Mouse (Mus musculus) lung, embryonic 14.5 days (tissue): ENCODE measurements at regions not wholly inside any gene's neighbourhood (a gene's known extent, or its start where the extent isn't known, plus 50 kb on each side); places are given as distances from the start of the nearest gene placed in this dataset.
A peak's percentile ranks its signal among the peaks of the same experiment; 100 is the strongest.

Experiments
- ATAC-seq: fragments of 200-750 bp; cut with Nextera tagmentation; 2 replicates; pipeline ENCODE4 v1.8.0; 2017; ENCODE audit warnings: mild to moderate bottlenecking, moderate TSS enrichment, moderate library complexity; ENCODE audit not compliant: insufficient read depth
- DNase-seq: peaks from one replicate; pipeline ENCODE4 v3.0.0-alpha.2; 2015
- H3K27ac ChIP-seq: fragments of 300-500 bp; sonication (generic); 2 replicates; pipeline ENCODE4 v1.5.1; 2014; ENCODE audit warnings: low read depth, mild to moderate bottlenecking, moderate library complexity
- H3K27me3 ChIP-seq: fragments of 300-500 bp; sonication (generic); 2 replicates; pipeline ENCODE4 v1.6.1; 2014; ENCODE audit warnings: low read length, control low read depth; ENCODE audit not compliant: insufficient read depth
- H3K36me3 ChIP-seq: fragments of 300-500 bp; sonication (generic); 2 replicates; pipeline ENCODE4 v1.6.1; 2014; ENCODE audit warnings: control low read depth; ENCODE audit not compliant: insufficient read depth
- H3K4me1 ChIP-seq: fragments of 300-500 bp; sonication (generic); 2 replicates; pipeline ENCODE4 v1.6.1; 2014; ENCODE audit warnings: antibody characterized with exemption, control low read depth; ENCODE audit not compliant: insufficient read depth
- H3K4me2 ChIP-seq: fragments of 300-500 bp; sonication (generic); 2 replicates; pipeline ENCODE4 v1.6.1; 2014; ENCODE audit warnings: mild to moderate bottlenecking
- H3K4me3 ChIP-seq: fragments of 300-500 bp; sonication (generic); 2 replicates; pipeline ENCODE4 v1.5.1; 2014; ENCODE audit warnings: low read depth, low read length
- H3K9ac ChIP-seq: fragments of 300-500 bp; sonication (generic); 2 replicates; pipeline ENCODE4 v1.6.1; 2014
- H3K9me3 ChIP-seq: fragments of 300-500 bp; sonication (generic); 2 replicates; pipeline ENCODE4 v1.6.1; 2016; ENCODE audit warnings: low read depth, low read length, control low read depth
- CTCF ChIP-seq: IDR thresholded peaks from 2 replicates; pipeline ENCODE4 v1.5.1; 2016; ENCODE audit warnings: antibody characterized with exemption, low read depth
- WGBS: fragments of 180-500 bp; shearing (Covaris S2); extraction: QIAGEN DNeasy Blood & Tissue Kit; methylation state at CpG from one replicate; pipeline ENCODE4 v1.1.7; 2014; 5-methylcytosine and 5-hydroxymethylcytosine counted together

GRCm38 (mm10) chr11:64884518-64884917 is 94.3 kb upstream of the Elac2 start:
- 40% methylated on average over 2 of the region's 2 CpGs for WGBS
- DNase-seq: no peak
- Histone ChIP-seq H3K4me1 (no peaks in the 10 kb centered on the region), H3K36me3 (no peaks in the 10 kb centered on the region), H3K9ac (no peak overlapping the region), H3K9me3 (no peaks in the 10 kb centered on the region), H3K4me2 (no peak overlapping the region), H3K27ac (no peak overlapping the region), H3K27me3 (no peaks in the 10 kb centered on the region), H3K4me3 (no peak overlapping the region)
- TF ChIP-seq CTCF: no peak
- no peak for ATAC-seq

GRCm38 (mm10) chr11:64889335-64890020 is 89.4 kb upstream of the Elac2 start:
- H3K4me3 ChIP-seq: no peak overlapping the region
- H3K27me3 ChIP-seq: no peaks in the 10 kb centered on the region
- no peak overlapping the region for H3K27ac ChIP-seq
- no peaks in the 10 kb centered on the region for H3K4me1 ChIP-seq
- WGBS: 25% methylated on average over 11 of the region's 11 CpGs
- ATAC-seq (no peak), DNase-seq (peak; percentile 7)
- no peaks in the 10 kb centered on the region for H3K9me3 ChIP-seq
- no peak for TF ChIP-seq CTCF
- H3K4me2 ChIP-seq: no peak overlapping the region
- H3K9ac ChIP-seq: no peak overlapping the region
- H3K36me3 ChIP-seq: no peaks in the 10 kb centered on the region

- Histone ChIP-seq H3K27me3 (no peaks in the 10 kb centered on the region), H3K9ac (no peak overlapping the region), H3K9me3 (no peaks in the 10 kb centered on the region), H3K4me1 (no peaks in the 10 kb centered on the region), H3K4me3 (no peak overlapping the region), H3K4me2 (no peak overlapping the region), H3K27ac (no peak overlapping the region), H3K36me3 (no peaks in the 10 kb centered on the region)
- peak; percentile 66 for DNase-seq
- ATAC-seq: no peak
- 36% methylated on average over 3 of the region's 3 CpGs for WGBS
- TF ChIP-seq CTCF: peak; percentile 67
Measured at GRCm38 (mm10) chr11:64890776-64891175, 88.1 kb upstream of the Elac2 start.

GRCm38 (mm10) chr11:64895804-64896466 is 82.9 kb upstream of the Elac2 start:
- Histone ChIP-seq H3K27me3 (no peaks in the 10 kb centered on the region), H3K4me1 (no peaks in the 10 kb centered on the region), H3K27ac (no peak overlapping the region), H3K4me2 (no peak overlapping the region), H3K9me3 (no peaks in the 10 kb centered on the region), H3K9ac (no peak overlapping the region), H3K36me3 (no peaks in the 10 kb centered on the region), H3K4me3 (no peak overlapping the region)
- TF ChIP-seq CTCF: no peak
- no peak for ATAC-seq
- DNase-seq: no peak
- 73% methylated on average over 14 of the region's 14 CpGs for WGBS

GRCm38 (mm10) chr11:64898758-64899586 is 79.9 kb upstream of the Elac2 start:
- Histone ChIP-seq H3K9me3 (no peaks in the 10 kb centered on the region), H3K36me3 (no peaks in the 10 kb centered on the region), H3K27me3 (no peaks in the 10 kb centered on the region), H3K9ac (no peak overlapping the region), H3K4me2 (no peak overlapping the region), H3K27ac (no peak overlapping the region), H3K4me1 (no peaks in the 10 kb centered on the region), H3K4me3 (no peak overlapping the region)
- WGBS: 14% methylated on average over 17 of the region's 17 CpGs
- peak; percentile 17; the same call in 1 of the 2 replicates for ATAC-seq
- DNase-seq: peak; percentile 90
- peak; percentile 96 for TF ChIP-seq CTCF

GRCm38 (mm10) chr11:64899587-64900278 is 79.1 kb upstream of the Elac2 start:
- H3K4me3 ChIP-seq: no peak overlapping the region
- no peaks in the 10 kb centered on the region for H3K4me1 ChIP-seq
- no peak overlapping the region for H3K9ac ChIP-seq
- H3K4me2 ChIP-seq: no peak overlapping the region
- 33% methylated on average over 15 of the region's 15 CpGs for WGBS
- no peaks in the 10 kb centered on the region for H3K27me3 ChIP-seq
- no peaks in the 10 kb centered on the region for H3K36me3 ChIP-seq
- H3K9me3 ChIP-seq: no peaks in the 10 kb centered on the region
- TF ChIP-seq CTCF: no peak
- no peak overlapping the region for H3K27ac ChIP-seq
- DNase-seq (peak; percentile 6), ATAC-seq (no peak)
